Mouse (Mus musculus): ENCODE data around the gene Fsip1. TPM values are rescaled to one million over a fixed set of nuclear protein-coding genes. Genes with fewer than 3 reads are reported as not detected.
A peak's percentile ranks its signal among the peaks of the same experiment; 100 is the strongest.

Fsip1 gene
- polyA plus RNA-seq, 1 experiment = 0.58 TPM

DNA sequence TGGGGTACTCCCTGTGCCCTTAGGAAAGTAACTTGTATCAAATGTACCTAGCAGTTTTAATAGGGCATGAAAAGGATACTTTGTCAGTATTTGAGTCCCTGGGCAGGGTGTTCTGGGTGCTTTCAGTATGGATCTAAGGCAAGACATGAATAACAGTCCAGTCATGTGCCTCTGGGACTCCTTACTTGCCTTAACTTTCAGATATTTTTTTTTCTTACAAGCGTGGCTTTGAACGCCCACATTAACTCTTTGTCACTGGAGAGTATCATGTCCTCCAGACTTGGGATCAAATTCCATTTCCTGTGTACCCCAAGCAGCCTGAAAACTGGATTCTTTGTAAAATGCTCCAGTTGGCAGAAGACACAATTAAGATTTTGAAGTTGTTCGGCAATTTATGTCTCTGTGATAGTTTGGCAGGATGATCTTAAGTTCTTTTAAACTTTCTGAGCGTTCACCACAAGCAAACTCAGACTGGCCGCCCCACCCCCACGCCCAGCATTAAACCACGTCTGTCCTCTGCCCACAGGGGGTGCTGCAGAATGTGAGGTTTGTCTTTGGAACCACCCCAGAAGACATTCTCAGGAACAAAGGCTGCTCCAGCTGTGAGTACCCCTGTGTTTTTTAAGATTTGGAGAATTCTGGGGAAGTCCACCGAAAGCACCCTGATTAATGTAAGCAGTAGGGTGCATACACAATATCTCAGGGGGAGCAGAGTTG, 142.8 kb downstream of the Fsip1 start:
- H3K27ac ChIP-seq (ENCODE audit: insufficient read depth, low read depth, low read length) = no peak overlapping the region
- no peaks in the 10 kb centered on the region for H3K4me1 ChIP-seq (ENCODE audit: control insufficient read depth, insufficient read depth, low read length)
- H3K4me3 ChIP-seq (ENCODE audit: insufficient read depth, low read length) = no peak overlapping the region
- TF ChIP-seq POLR2A (IDR thresholded peaks at IDR 0.05; ENCODE audit: borderline replicate concordance, low read depth, low read length) = no peak
- no peak for TF ChIP-seq CTCF (IDR thresholded peaks at IDR 0.05; ENCODE audit: low read depth, low read length)

DNA sequence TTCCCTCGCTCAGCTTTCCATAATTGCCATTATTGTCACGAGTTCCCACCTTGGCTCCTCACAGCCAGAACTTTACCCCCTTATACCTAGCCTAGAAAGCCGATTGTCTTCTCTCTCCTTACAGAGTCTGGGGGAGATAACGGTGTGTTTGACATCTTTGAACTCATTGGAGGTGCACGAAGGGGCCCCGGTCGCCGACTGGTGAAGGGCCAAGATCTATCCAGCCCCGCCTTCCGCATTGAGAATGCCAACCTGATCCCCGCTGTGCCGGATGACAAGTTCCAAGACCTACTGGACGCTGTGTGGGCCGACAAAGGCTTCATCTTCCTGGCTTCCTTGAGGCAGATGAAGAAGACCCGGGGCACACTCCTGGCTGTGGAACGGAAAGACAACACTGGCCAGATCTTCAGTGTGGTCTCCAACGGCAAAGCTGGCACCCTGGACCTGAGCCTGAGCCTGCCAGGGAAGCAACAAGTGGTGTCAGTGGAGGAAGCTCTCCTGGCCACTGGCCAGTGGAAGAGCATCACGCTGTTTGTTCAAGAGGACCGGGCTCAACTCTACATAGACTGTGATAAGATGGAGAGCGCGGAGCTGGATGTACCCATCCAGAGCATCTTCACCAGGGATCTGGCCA, 143.8 kb downstream of the Fsip1 start:
- TF ChIP-seq POLR2A (IDR thresholded peaks at IDR 0.05; ENCODE audit: borderline replicate concordance, low read depth, low read length) (no peak), CTCF (IDR thresholded peaks at IDR 0.05; ENCODE audit: low read depth, low read length) (no peak)
- Histone ChIP-seq H3K4me1 (ENCODE audit: control insufficient read depth, insufficient read depth, low read length) (no peaks in the 10 kb centered on the region), H3K27ac (ENCODE audit: insufficient read depth, low read depth, low read length) (no peak overlapping the region), H3K4me3 (ENCODE audit: insufficient read depth, low read length) (no peak overlapping the region)

DNA sequence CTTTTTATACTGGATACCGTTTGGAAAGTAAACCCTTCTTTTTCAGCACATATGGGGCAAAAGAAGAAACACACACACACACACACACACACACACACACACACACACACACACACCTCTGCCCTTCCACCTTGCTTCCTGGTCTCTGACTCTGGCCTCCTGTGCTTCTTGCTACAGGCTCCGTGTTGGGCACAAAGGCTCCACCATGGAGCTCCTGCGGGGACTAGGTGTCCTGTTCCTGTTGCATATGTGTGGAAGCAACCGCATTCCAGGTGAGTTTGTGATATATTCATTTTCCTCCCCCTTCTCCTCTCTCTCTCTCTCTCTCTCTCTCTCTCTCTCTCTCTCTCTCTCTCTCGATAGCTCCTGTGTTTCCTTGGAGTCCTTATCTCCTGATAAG, 144.3 kb downstream of the Fsip1 start:
- TF ChIP-seq CTCF (IDR thresholded peaks at IDR 0.05; ENCODE audit: low read depth, low read length) = no peak
- Histone ChIP-seq H3K27ac (ENCODE audit: insufficient read depth, low read depth, low read length) (no peak overlapping the region), H3K4me3 (ENCODE audit: insufficient read depth, low read length) (no peak overlapping the region), H3K4me1 (ENCODE audit: control insufficient read depth, insufficient read depth, low read length) (no peaks in the 10 kb centered on the region)

DNA sequence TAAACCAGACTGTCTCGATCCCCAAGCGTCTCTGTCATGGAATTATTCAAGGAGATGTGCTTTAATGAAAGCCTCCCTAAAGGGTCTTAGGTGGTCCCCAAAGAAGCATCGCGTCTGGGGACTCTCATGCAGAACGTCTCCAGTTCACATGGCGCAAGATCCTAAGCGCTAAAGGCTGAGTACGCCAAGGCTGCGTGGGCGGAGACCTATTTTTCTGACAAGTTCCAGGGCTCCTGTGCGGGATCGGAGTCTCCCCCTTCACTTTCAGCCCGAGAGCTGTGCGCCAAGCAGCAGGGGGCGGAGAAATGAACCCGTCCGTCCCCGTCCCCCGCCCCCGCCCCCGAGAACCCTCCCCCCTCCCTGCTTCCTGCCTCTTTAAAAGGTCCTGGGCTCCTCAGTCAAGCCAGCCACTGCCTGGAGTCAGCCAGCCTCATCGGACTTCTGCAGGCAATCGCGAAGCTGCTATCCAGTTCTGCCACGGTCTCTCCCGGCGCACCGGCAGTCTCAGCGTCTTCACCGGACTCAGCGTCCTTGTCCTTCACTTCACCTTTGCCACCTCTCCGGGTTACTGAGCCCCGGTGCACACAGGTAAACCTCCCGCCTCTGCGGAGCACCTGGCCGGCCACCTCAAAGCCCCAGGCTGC, 145.2 kb downstream of the Fsip1 start, which contains the start of gene Thbs1:
Thbs1 (plus strand) TSS at position 389 of the 644 bp plus-strand sequence.
- no peaks in the 10 kb centered on the region for H3K4me1 ChIP-seq (ENCODE audit: control insufficient read depth, insufficient read depth, low read length)
- peak within 1 kb of the TSS; percentile 19; the same call in 1 of the 2 replicates for H3K27ac ChIP-seq (ENCODE audit: insufficient read depth, low read depth, low read length)
- H3K4me3 ChIP-seq (ENCODE audit: insufficient read depth, low read length) = peak within 1 kb of the TSS; percentile 76
- TF ChIP-seq POLR2A (IDR thresholded peaks at IDR 0.05; ENCODE audit: borderline replicate concordance, low read depth, low read length) (no peak), CTCF (IDR thresholded peaks at IDR 0.05; ENCODE audit: low read depth, low read length) (0 out of 2 replicates have a peak, but pooled peaks have one; percentile 4)

DNA sequence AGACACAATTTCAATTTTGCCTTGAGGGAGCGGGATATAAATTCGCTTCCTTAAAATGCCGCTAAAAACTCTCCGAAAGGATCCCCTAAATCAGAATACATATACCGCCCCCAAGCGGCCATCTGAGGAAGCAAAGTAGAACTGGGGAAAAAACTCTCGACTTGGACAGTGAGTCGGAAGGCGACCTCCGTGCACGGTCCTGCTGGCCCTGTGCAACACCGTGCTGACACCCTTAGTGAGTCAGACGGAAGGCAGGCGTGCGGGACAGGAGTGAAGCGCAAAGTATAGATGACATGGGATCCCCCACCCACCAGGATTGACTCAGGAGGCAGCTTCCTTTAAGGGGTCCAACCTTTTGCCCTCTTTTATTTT, 145.7 kb downstream of the Fsip1 start:
- peak overlapping the region; percentile 19; the same call in 1 of the 2 replicates for H3K27ac ChIP-seq (ENCODE audit: insufficient read depth, low read depth, low read length)
- no peaks in the 10 kb centered on the region for H3K4me1 ChIP-seq (ENCODE audit: control insufficient read depth, insufficient read depth, low read length)
- peak overlapping the region; percentile 76 for H3K4me3 ChIP-seq (ENCODE audit: insufficient read depth, low read length)
- TF ChIP-seq POLR2A (IDR thresholded peaks at IDR 0.05; ENCODE audit: borderline replicate concordance, low read depth, low read length) (no peak), CTCF (IDR thresholded peaks at IDR 0.05; ENCODE audit: low read depth, low read length) (0 out of 2 replicates have a peak, but pooled peaks have one; percentile 44)

DNA sequence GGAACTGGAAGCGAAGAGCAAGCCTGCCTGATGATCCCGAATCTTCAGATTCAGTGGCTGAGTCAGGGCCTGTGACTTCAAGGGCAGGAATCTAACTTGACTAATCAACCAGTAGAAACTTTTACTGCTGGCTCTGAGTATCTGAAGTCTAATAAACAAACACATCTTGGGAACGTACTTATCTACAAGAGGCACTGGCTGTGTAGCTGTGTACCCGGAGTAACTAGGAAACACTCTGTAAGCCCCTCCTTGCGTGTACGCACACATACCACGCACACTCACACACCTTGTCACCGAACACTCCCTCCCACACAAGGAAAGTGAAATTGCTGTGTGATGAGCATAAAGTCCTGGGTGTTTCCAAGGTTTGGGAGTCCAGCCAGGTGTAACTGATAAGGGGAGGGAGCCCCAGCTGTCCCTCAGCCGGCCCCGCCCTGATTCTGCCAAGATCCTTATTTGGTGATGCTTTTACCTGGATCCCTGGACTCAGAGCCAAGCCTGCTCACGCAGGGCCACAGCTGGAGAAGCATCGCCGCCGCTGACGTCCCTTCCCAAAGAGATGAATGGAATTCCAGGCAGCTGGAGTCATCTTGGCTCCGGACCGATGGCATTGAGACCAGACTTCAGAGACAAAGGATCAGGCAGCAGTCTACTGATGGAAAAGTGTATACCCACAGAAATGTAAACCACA, 146.4 kb downstream of the Fsip1 start:
- H3K4me1 ChIP-seq (ENCODE audit: control insufficient read depth, insufficient read depth, low read length) = no peaks in the 10 kb centered on the region
- TF ChIP-seq CTCF (IDR thresholded peaks at IDR 0.05; ENCODE audit: low read depth, low read length) = no peak
- TF ChIP-seq POLR2A (IDR thresholded peaks at IDR 0.05; ENCODE audit: borderline replicate concordance, low read depth, low read length) = no peak
- no peak overlapping the region for H3K27ac ChIP-seq (ENCODE audit: insufficient read depth, low read depth, low read length)
- H3K4me3 ChIP-seq (ENCODE audit: insufficient read depth, low read length) = no peak overlapping the region

DNA sequence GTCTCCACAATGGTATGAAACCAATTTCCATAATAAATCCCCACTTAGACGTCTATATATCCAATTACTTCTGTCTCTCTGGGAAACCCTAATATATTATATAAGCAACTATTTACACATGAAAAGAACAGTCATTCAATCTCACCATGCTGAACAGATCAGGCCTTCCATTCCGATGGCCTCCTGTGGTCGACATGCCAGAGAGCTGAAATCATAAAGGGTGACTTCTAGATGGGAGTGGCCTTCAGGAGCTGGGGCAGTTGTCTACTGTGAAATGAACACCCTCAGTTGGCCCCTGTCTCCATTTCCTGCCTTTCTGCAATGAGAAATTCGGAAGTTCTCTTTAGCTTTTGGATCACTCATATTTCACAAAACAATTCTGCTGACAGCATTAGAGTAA, 154.6 kb downstream of the Fsip1 start:
- H3K4me1 ChIP-seq (ENCODE audit: control insufficient read depth, insufficient read depth, low read length) = no peaks in the 10 kb centered on the region
- no peak overlapping the region for H3K27ac ChIP-seq (ENCODE audit: insufficient read depth, low read depth, low read length)
- no peak overlapping the region for H3K4me3 ChIP-seq (ENCODE audit: insufficient read depth, low read length)
- TF ChIP-seq CTCF (IDR thresholded peaks at IDR 0.05; ENCODE audit: low read depth, low read length) (no peak), POLR2A (IDR thresholded peaks at IDR 0.05; ENCODE audit: borderline replicate concordance, low read depth, low read length) (no peak)

DNA sequence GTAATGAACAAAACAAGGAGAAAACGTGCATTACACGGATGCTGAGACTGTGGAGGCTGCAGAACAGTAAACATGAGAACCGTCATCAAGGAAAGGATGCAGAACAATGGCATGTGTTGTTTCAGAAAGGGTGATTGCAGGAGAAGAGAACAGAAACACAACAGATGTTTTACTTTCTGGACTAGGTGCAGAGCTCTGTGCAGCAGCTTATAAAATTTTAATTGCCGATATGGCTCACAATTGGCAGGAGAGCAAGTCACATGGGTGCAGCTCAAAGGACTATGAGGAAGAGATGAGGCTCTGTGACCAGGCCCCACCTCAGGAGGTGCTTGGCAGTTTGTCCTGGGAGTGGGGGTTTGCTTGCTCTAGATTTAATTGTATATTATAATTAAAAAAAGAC, 157.7 kb downstream of the Fsip1 start:
- Histone ChIP-seq H3K4me3 (ENCODE audit: insufficient read depth, low read length) (no peak overlapping the region), H3K27ac (ENCODE audit: insufficient read depth, low read depth, low read length) (no peak overlapping the region), H3K4me1 (ENCODE audit: control insufficient read depth, insufficient read depth, low read length) (no peaks in the 10 kb centered on the region)
- TF ChIP-seq CTCF (IDR thresholded peaks at IDR 0.05; ENCODE audit: low read depth, low read length) = no peak
- no peak for TF ChIP-seq POLR2A (IDR thresholded peaks at IDR 0.05; ENCODE audit: borderline replicate concordance, low read depth, low read length)

DNA sequence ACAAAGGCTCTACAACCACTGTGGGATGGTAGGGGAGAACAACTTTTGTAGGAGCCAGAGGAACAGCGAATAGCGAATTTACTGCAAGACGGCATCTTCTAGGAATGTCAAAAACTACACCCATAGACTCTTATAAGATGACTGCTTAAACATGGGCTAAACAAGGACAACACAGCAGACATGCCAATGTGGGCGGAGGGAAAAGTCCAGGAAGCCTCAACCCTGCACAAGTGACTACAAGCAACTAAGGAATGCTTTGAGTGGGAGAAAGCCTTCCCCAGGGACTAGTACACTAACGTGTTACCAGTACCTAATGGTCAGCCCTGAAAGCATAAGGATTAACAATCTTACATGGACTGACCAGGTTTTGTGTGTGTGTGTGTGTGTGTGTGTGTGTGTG, 165.5 kb downstream of the Fsip1 start:
- no peaks in the 10 kb centered on the region for H3K4me1 ChIP-seq (ENCODE audit: control insufficient read depth, insufficient read depth, low read length)
- no peak overlapping the region for H3K4me3 ChIP-seq (ENCODE audit: insufficient read depth, low read length)
- TF ChIP-seq POLR2A (IDR thresholded peaks at IDR 0.05; ENCODE audit: borderline replicate concordance, low read depth, low read length) (no peak), CTCF (IDR thresholded peaks at IDR 0.05; ENCODE audit: low read depth, low read length) (no peak)
- H3K27ac ChIP-seq (ENCODE audit: insufficient read depth, low read depth, low read length) = no peak overlapping the region
